Mouse (Mus musculus) ES-E14 (cell line): ENCODE measurements around the gene Olfr429.
"Not testable (repeated sequence)": the region's sequence is repeated elsewhere in the genome, so short reads cannot be mapped to it uniquely, and the experiment has no call there.

Experiments used
- HCFC1 ChIP-seq: IDR thresholded peaks from 2 replicates; pipeline ENCODE4 v1.6.1; 2012; ENCODE audit warnings: low read length, inconsistent platforms, borderline replicate concordance; ENCODE audit not compliant: insufficient read depth
- MAFK ChIP-seq: IDR thresholded peaks from 2 replicates; pipeline ENCODE4 v1.6.1; 2014; ENCODE audit warnings: mild to moderate bottlenecking, low read depth, low read length, inconsistent platforms; ENCODE audit not compliant: insufficient read depth
- ZNF384 ChIP-seq: IDR thresholded peaks from 2 replicates; pipeline ENCODE4 v1.6.1; 2012; ENCODE audit warnings: low read depth, low read length, inconsistent platforms

DNA sequence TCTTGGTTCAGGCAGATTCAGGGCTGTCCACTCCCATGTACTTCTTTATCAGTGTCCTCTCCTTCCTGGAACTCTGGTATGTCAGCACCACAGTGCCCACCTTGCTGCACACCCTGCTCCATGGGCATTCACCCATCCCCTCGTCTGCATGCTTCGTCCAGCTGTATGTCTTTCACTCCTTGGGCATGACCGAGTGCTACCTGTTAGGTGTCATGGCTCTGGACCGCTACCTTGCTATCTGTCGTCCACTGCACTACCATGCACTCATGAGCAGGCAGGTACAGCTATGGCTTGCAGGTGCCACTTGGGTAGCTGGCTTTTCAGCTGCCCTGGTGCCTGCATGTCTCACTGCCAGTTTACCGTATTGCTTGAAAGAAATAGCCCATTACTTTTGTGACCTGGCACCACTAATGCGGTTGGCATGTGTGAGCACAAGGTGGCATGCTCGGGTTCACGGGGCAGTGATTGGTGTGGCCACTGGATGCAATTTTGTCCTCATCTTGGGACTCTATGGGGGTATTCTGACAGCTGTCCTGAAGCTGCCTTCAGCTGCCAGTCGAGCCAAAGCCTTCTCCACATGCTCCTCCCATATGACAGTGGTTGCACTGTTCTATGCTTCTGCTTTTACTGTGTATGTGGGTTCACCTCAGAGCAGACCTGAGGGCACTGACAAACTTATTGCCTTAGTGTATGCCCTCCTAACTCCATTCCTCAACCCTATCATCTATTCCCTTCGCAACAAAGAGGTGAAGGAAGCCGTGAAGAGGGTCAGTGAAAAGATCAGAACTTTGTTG is 41.8 kb upstream of the Olfr429 start:
- not testable (repeated sequence) for TF ChIP-seq MAFK, ZNF384, HCFC1
